9 mouse cellular contexts compared by ENCODE assay signal in the genomic region with DNA sequence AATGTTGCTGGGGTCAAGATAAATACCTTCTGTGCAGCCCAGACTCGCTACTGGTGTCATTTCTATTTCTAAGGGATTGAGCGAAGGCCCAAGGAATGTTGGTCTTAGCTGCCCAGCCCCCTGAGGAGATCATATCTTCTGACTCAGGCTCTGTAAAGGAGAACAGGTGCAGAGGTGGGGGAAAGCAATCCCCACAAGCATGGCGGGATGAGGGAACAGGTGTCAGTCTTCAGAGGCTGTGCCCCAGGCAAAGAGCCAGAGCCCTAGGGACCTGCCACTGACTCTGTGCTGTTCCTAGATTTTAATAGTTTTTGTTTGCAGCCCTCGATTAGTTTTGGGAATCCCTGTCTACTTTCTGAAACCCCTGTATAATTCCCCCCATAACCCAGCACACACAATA. TPM values are rescaled to one million over a fixed set of nuclear protein-coding genes. Genes with fewer than 3 reads are reported as not detected.
DNase-seq lines count a peak whose midpoint lies in the region; ATAC-seq and TF ChIP-seq lines count a peak whose summit lies in the region.
"Had no signal": no experiment of that assay in that cellular context is flagged by ENCODE, and none has a peak within 500 bp of the region (broad histone marks: within the 10 kb centered on the region; RNA-seq: fewer than 3 reads in every experiment).

No protein-coding gene starts in this region.

- no peak overlapping the region for H3K27ac ChIP-seq in midbrain, embryonic 10.5 days (replicated peaks)
- no peak overlapping the region for H3K27ac ChIP-seq in midbrain, embryonic 11.5 days (ENCODE audit: low read depth, low read length)
- peak overlapping the region; percentile 67 for H3K27ac ChIP-seq in limb, embryonic 15.5 days
- H3K27ac ChIP-seq in left cerebral cortex, adult 2 months, result no peak overlapping the region
- H3K27ac ChIP-seq: lung, embryonic 15.5 days had no signal

- H3K9me3 ChIP-seq in midbrain, embryonic 10.5 days (replicated peaks), result peaks cover 4% of the 10 kb centered on the region; the same call in 1 of the 2 replicates
- no peaks in the 10 kb centered on the region for H3K9me3 ChIP-seq in midbrain, embryonic 11.5 days (ENCODE audit: control insufficient read depth, low read length)
- no peaks in the 10 kb centered on the region for H3K9me3 ChIP-seq in limb, embryonic 15.5 days
- H3K9me3 ChIP-seq: lung, embryonic 15.5 days had no signal

- H3K4me2 ChIP-seq in midbrain, embryonic 11.5 days, result no peak overlapping the region
- 0 out of 2 replicates have a peak overlapping the region, but pooled peaks have one; percentile 79 for H3K4me2 ChIP-seq in limb, embryonic 15.5 days

- DNase-seq in cerebellum, adult 18-20 months, result peak; percentile 30 to 43
- DNase-seq in cerebellum, adult 8-10 months, result no peak
- DNase-seq in midbrain, embryonic 10.5 days (ENCODE audit: low spot score), result no peak
- DNase-seq in midbrain, embryonic 11.5 days (ENCODE audit: low spot score, missing footprints), result no peak
- no peak for DNase-seq in frontal cortex, adult 2 months (ENCODE audit: extremely low spot score in 1 of 2, low spot score in 1 of 2)
- no peak for DNase-seq in left cerebral cortex, adult 2 months (ENCODE audit: extremely low spot score in 1 of 2, low spot score in 2 of 2)

- no peak for ATAC-seq in midbrain, embryonic 11.5 days (ENCODE audit: low FRiP score)
- no peak for ATAC-seq in limb, embryonic 15.5 days (ENCODE audit: insufficient number of reproducible peaks, low FRiP score, low TSS enrichment, low read depth)
- ATAC-seq in frontal cortex, adult (ENCODE audit: low TSS enrichment), result no peak

- no peak for TF ChIP-seq CTCF in left cerebral cortex, adult 2 months (IDR thresholded peaks at IDR 0.05)

- peaks cover 21% of the 10 kb centered on the region for H3K4me1 ChIP-seq in midbrain, embryonic 10.5 days
- H3K4me1 ChIP-seq in midbrain, embryonic 11.5 days (ENCODE audit: control insufficient read depth, insufficient read depth, low read length), result peaks cover 2% of the 10 kb centered on the region; the same call in 1 of the 2 replicates
- H3K4me1 ChIP-seq in limb, embryonic 15.5 days, result peaks cover 27% of the 10 kb centered on the region

- H3K9ac ChIP-seq in midbrain, embryonic 11.5 days (ENCODE audit: low read length), result no peak overlapping the region
- no peak overlapping the region for H3K9ac ChIP-seq in limb, embryonic 15.5 days
- H3K9ac ChIP-seq: lung, embryonic 15.5 days had no signal

- H3K4me3 ChIP-seq in midbrain, embryonic 10.5 days, result peak overlapping the region; percentile 73; the same call in 1 of the 2 replicates
- H3K4me3 ChIP-seq in midbrain, embryonic 11.5 days (ENCODE audit: low read depth, low read length), result no peak overlapping the region
- 0 out of 2 replicates have a peak overlapping the region, but pooled peaks have one; percentile 64 for H3K4me3 ChIP-seq in limb, embryonic 15.5 days
- H3K4me3 ChIP-seq in left cerebral cortex, adult 2 months, result no peak overlapping the region

- H3K36me3 ChIP-seq in midbrain, embryonic 10.5 days, result no peaks in the 10 kb centered on the region
- H3K36me3 ChIP-seq in midbrain, embryonic 11.5 days (ENCODE audit: control insufficient read depth, insufficient read depth, low read length), result no peaks in the 10 kb centered on the region
- H3K36me3 ChIP-seq in limb, embryonic 15.5 days, result peaks cover 5% of the 10 kb centered on the region; the same call in 1 of the 2 replicates
- H3K36me3 ChIP-seq: lung, embryonic 15.5 days had no signal

- no peaks in the 10 kb centered on the region for H3K27me3 ChIP-seq in midbrain, embryonic 10.5 days (ENCODE audit: low read depth, poor library complexity, severe bottlenecking)
- H3K27me3 ChIP-seq in midbrain, embryonic 11.5 days (ENCODE audit: control insufficient read depth, insufficient read depth, low read length), result no peaks in the 10 kb centered on the region
- no peaks in the 10 kb centered on the region for H3K27me3 ChIP-seq in limb, embryonic 15.5 days
- H3K27me3 ChIP-seq: lung, embryonic 15.5 days had no signal

- intact Hi-C loops in left cerebral cortex, adult 2 months (cut with DNase I), result loop anchor here (2.0 kb wide), 1 partner anchor 53 kb away; the partner anchor contains the start of gene Sel1l3

- WGBS in midbrain, embryonic 10.5 days, result 90% methylated on average over 4 of the region's 4 CpGs
- WGBS in midbrain, embryonic 11.5 days, result 92% methylated on average over 4 of the region's 4 CpGs
- WGBS in limb, embryonic 15.5 days, result 66% methylated on average over 4 of the region's 4 CpGs

RNA-seq across cellular contexts. Expression of gene Smim20, which starts 0.7 kb away (rescaled TPM):
- polyA plus RNA-seq in midbrain, embryonic 10.5 days (2016; fragmentation: Nextera tagmentation; extraction: Ambion mirVana), result 70.9 and 74.1 TPM in 2 replicates
- polyA plus RNA-seq in midbrain, embryonic 11.5 days (2014; fragmentation: Nextera tagmentation; extraction: Ambion mirVana), result 69.1 and 71.0 TPM in 2 replicates
- polyA plus RNA-seq in limb, embryonic 15.5 days (2015; fragmentation: Nextera tagmentation; extraction: Ambion mirVana), result 80.7 and 87.5 TPM in 2 replicates
- polyA plus RNA-seq in frontal cortex, adult 2 months (2012; rRNA removed), result 69.5 and 75.7 TPM in 2 replicates
- total RNA-seq in left cerebral cortex, adult 2 months (2021), result 10 to 100 TPM; 36.4 to 39.7 TPM

RNA-seq across cellular contexts. Expression of gene Sel1l3, which starts 52.5 kb away (rescaled TPM):
- 0.96 and 1.1 TPM in 2 replicates for polyA plus RNA-seq in midbrain, embryonic 10.5 days (2016; fragmentation: Nextera tagmentation; extraction: Ambion mirVana)
- 1.4 and 1.8 TPM in 2 replicates for polyA plus RNA-seq in midbrain, embryonic 11.5 days (2014; fragmentation: Nextera tagmentation; extraction: Ambion mirVana)
- polyA plus RNA-seq in limb, embryonic 15.5 days (2015; fragmentation: Nextera tagmentation; extraction: Ambion mirVana), result 1.6 and 3.4 TPM in 2 replicates
- 28.3 and 28.8 TPM in 2 replicates for polyA plus RNA-seq in frontal cortex, adult 2 months (2012; rRNA removed)
- 10 to 100 TPM; 66.6 to 70.5 TPM for total RNA-seq in left cerebral cortex, adult 2 months (2021)

Comparison
In these comparisons a context has a peak if more than half of its experiments do, and no peak if none do; other contexts are left out.
1. DNase-seq: peak in cerebellum, adult 18-20 months (2 of 2); none in cerebellum, adult 8-10 months (single experiment), midbrain, embryonic 10.5 days (single experiment), midbrain, embryonic 11.5 days (single experiment), frontal cortex, adult 2 months (0 of 2) and left cerebral cortex, adult 2 months (0 of 2).
2. H3K4me3 ChIP-seq: peak in midbrain, embryonic 10.5 days (single experiment) and limb, embryonic 15.5 days (single experiment); none in midbrain, embryonic 11.5 days (single experiment) and left cerebral cortex, adult 2 months (single experiment).